Mouse (Mus musculus) forebrain, embryonic 14.5 days (tissue): ENCODE measurements around the gene Eif2s3x. TPM values are rescaled to one million over a fixed set of nuclear protein-coding genes. Genes with fewer than 3 reads are reported as not detected.
A peak's percentile ranks its signal among the peaks of the same experiment; 100 is the strongest.

Experiments
- ATAC-seq: fragments of 200-750 bp; cut with Nextera tagmentation; 2 replicates; pipeline ENCODE4 v1.8.0; 2017; ENCODE audit warnings: mild to moderate bottlenecking, moderate library complexity
- DNase-seq: peaks from one replicate; pipeline ENCODE4 v3.0.0-alpha.2; 2015; ENCODE audit warnings: low spot score
- H3K27ac ChIP-seq: fragments of 300-500 bp; sonication (generic); 2 replicates; pipeline ENCODE4 v1.5.1; 2014; ENCODE audit warnings: low read depth, mild to moderate bottlenecking, control low read depth, low read length, moderate library complexity
- H3K27me3 ChIP-seq: fragments of 300-500 bp; sonication (generic); replicated peaks from 2 replicates; pipeline ENCODE4 v1.6.1; 2014; ENCODE audit warnings: low read length, control low read depth, mixed read lengths; ENCODE audit not compliant: control insufficient read depth, insufficient read depth
- H3K36me3 ChIP-seq: fragments of 300-500 bp; sonication (generic); 2 replicates; pipeline ENCODE4 v1.6.1; 2014; ENCODE audit warnings: low read length, control low read depth; ENCODE audit not compliant: control insufficient read depth, insufficient read depth
- H3K4me1 ChIP-seq: fragments of 300-500 bp; sonication (generic); 2 replicates; pipeline ENCODE4 v1.6.1; 2014; ENCODE audit warnings: antibody characterized with exemption, low read length, control low read depth; ENCODE audit not compliant: control insufficient read depth, insufficient read depth
- H3K4me2 ChIP-seq: fragments of 300-500 bp; sonication (generic); 2 replicates; pipeline ENCODE4 v1.6.1; 2014; ENCODE audit warnings: mild to moderate bottlenecking, control low read depth, low read length
- H3K4me3 ChIP-seq: fragments of 300-500 bp; sonication (generic); 2 replicates; pipeline ENCODE4 v1.5.1; 2014; ENCODE audit warnings: low read depth, low read length, control low read depth
- H3K9ac ChIP-seq: fragments of 300-500 bp; sonication (generic); 2 replicates; pipeline ENCODE4 v1.6.1; 2014; ENCODE audit warnings: mild to moderate bottlenecking, low read length, control low read depth, moderate library complexity
- H3K9me3 ChIP-seq: fragments of 300-500 bp; sonication (generic); replicated peaks from 2 replicates; pipeline ENCODE4 v1.6.1; 2016; ENCODE audit warnings: low read length, control low read depth, mixed read lengths; ENCODE audit not compliant: control insufficient read depth
- WGBS: fragments of 180-500 bp; shearing (Covaris S2); extraction: QIAGEN DNeasy Blood & Tissue Kit; methylation state at CpG from one replicate; pipeline ENCODE4 v1.1.7; 2014; 5-methylcytosine and 5-hydroxymethylcytosine counted together
- polyA plus RNA-seq: library from polyadenylated mRNA; unstranded; fragments of >200 nt; fragmentation: Nextera tagmentation; extraction: Ambion mirVana; gene quantifications from 2 replicates; pipeline ENCODE4 v1.2.1, GENCODE M21; 2014

The Eif2s3x gene
- 94.9 and 100 TPM in 2 replicates for polyA plus RNA-seq

GRCm38 (mm10) chrX:94212597-94213321 lies at the start of gene Eif2s3x:
TSS of gene Eif2s3x (minus strand) at chrX:94212862.
- WGBS = under 1% methylated on average over 52 of the region's 52 CpGs
- peaks cover 22% of the 10 kb centered on the region for H3K36me3 ChIP-seq
- peak within 1 kb of the TSS; percentile 71 for H3K4me2 ChIP-seq
- peak within 1 kb of the TSS; percentile 70 for H3K27ac ChIP-seq
- peak within 1 kb of the TSS; percentile 75 for H3K4me3 ChIP-seq
- H3K9ac ChIP-seq = peak within 1 kb of the TSS; percentile 79
- H3K27me3 ChIP-seq = no peaks in the 10 kb centered on the region
- H3K9me3 ChIP-seq = no peaks in the 10 kb centered on the region
- DNase-seq = peak; percentile 93
- ATAC-seq = peak; percentile 96
- H3K4me1 ChIP-seq = no peaks in the 10 kb centered on the region

GRCm38 (mm10) chrX:94235601-94236000 lies 22.9 kb upstream of the Eif2s3x start:
- peak; percentile 10 for DNase-seq
- Histone ChIP-seq H3K9me3 (no peaks in the 10 kb centered on the region), H3K4me2 (peak overlapping the region; percentile 51), H3K27ac (no peak overlapping the region), H3K4me3 (peak overlapping the region; percentile 54), H3K9ac (peak overlapping the region; percentile 70), H3K27me3 (peaks cover 20% of the 10 kb centered on the region), H3K36me3 (no peaks in the 10 kb centered on the region), H3K4me1 (no peaks in the 10 kb centered on the region)
- ATAC-seq = no peak
- 26% methylated on average over 12 of the region's 12 CpGs for WGBS

GRCm38 (mm10) chrX:94235190-94235555 lies 22.5 kb upstream of the Eif2s3x start:
- H3K4me2 ChIP-seq = peak overlapping the region; percentile 51
- no peaks in the 10 kb centered on the region for H3K36me3 ChIP-seq
- 10% methylated on average over 35 of the region's 35 CpGs for WGBS
- no peak; the same call in none of the 2 replicates for ATAC-seq
- no peaks in the 10 kb centered on the region for H3K4me1 ChIP-seq
- peak overlapping the region; percentile 70 for H3K9ac ChIP-seq
- H3K4me3 ChIP-seq = peak overlapping the region; percentile 54
- peaks cover 19% of the 10 kb centered on the region for H3K27me3 ChIP-seq
- H3K27ac ChIP-seq = peak overlapping the region; percentile 27; the same call in 1 of the 2 replicates
- H3K9me3 ChIP-seq = no peaks in the 10 kb centered on the region
- no peak for DNase-seq

GRCm38 (mm10) chrX:94234532-94235189 lies 22.0 kb upstream of the Eif2s3x start, which contains the start of gene Klhl15:
TSS of gene Klhl15 (plus strand) at chrX:94234599.
- Histone ChIP-seq H3K9me3 (no peaks in the 10 kb centered on the region), H3K4me2 (peak within 1 kb of the TSS; percentile 51), H3K27ac (peak within 1 kb of the TSS; percentile 83), H3K27me3 (peaks cover 18% of the 10 kb centered on the region), H3K36me3 (no peaks in the 10 kb centered on the region), H3K9ac (peak within 1 kb of the TSS; percentile 70), H3K4me3 (peak within 1 kb of the TSS; percentile 54), H3K4me1 (no peaks in the 10 kb centered on the region)
- peak; percentile 87 for DNase-seq
- ATAC-seq = peak; percentile 95
- WGBS = 18% methylated on average over 57 of the region's 70 CpGs

GRCm38 (mm10) chrX:94233936-94234531 lies 21.4 kb upstream of the Eif2s3x start:
- H3K36me3 ChIP-seq = no peaks in the 10 kb centered on the region
- H3K4me3 ChIP-seq = peak overlapping the region; percentile 54
- H3K9ac ChIP-seq = peak overlapping the region; percentile 70
- ATAC-seq (no peak), DNase-seq (no peak)
- H3K27me3 ChIP-seq = peaks cover 18% of the 10 kb centered on the region
- H3K27ac ChIP-seq = peak overlapping the region; percentile 83
- no peaks in the 10 kb centered on the region for H3K9me3 ChIP-seq
- H3K4me2 ChIP-seq = peak overlapping the region; percentile 51
- H3K4me1 ChIP-seq = no peaks in the 10 kb centered on the region
- WGBS = 28% methylated on average over 25 of the region's 25 CpGs

- H3K4me2 ChIP-seq = no peak overlapping the region
- H3K27me3 ChIP-seq = peaks cover 18% of the 10 kb centered on the region
- 48% methylated on average over 5 of the region's 5 CpGs for WGBS
- DNase-seq (no peak), ATAC-seq (no peak)
- H3K4me3 ChIP-seq = no peak overlapping the region
- no peaks in the 10 kb centered on the region for H3K4me1 ChIP-seq
- no peak overlapping the region for H3K27ac ChIP-seq
- no peaks in the 10 kb centered on the region for H3K36me3 ChIP-seq
- no peak overlapping the region for H3K9ac ChIP-seq
- H3K9me3 ChIP-seq = no peaks in the 10 kb centered on the region
Observed at GRCm38 (mm10) chrX:94233432-94233831, 20.8 kb upstream of the Eif2s3x start.

- Histone ChIP-seq H3K9ac (peak overlapping the region; percentile 79), H3K27me3 (no peaks in the 10 kb centered on the region), H3K36me3 (peaks cover 16% of the 10 kb centered on the region), H3K4me3 (peak overlapping the region; percentile 75), H3K27ac (peak overlapping the region; percentile 70), H3K4me1 (no peaks in the 10 kb centered on the region), H3K4me2 (peak overlapping the region; percentile 49), H3K9me3 (no peaks in the 10 kb centered on the region)
- ATAC-seq (peak; percentile 9; the same call in 1 of the 2 replicates), DNase-seq (no peak)
- WGBS = 19% methylated on average over 7 of the region's 7 CpGs
Observed at GRCm38 (mm10) chrX:94213384-94213783, 722 bp upstream of the Eif2s3x start.

- Histone ChIP-seq H3K27me3 (no peaks in the 10 kb centered on the region), H3K9ac (peak overlapping the region; percentile 79), H3K4me3 (peak overlapping the region; percentile 75), H3K4me2 (peak overlapping the region; percentile 71), H3K4me1 (no peaks in the 10 kb centered on the region), H3K27ac (peak overlapping the region; percentile 70), H3K36me3 (peaks cover 26% of the 10 kb centered on the region), H3K9me3 (no peaks in the 10 kb centered on the region)
- ATAC-seq = peak; percentile 63
- DNase-seq = no peak
- 2% methylated on average over 12 of the region's 12 CpGs for WGBS
Observed at GRCm38 (mm10) chrX:94212264-94212596, 432 bp downstream of the Eif2s3x start.
